Mouse (Mus musculus): ENCODE results near the gene Abcg2. TPM values are rescaled to one million over a fixed set of nuclear protein-coding genes. Genes with fewer than 3 reads are reported as not detected.

The Abcg2 gene
- polyA plus RNA-seq, 1 experiment from 2014 or later = 59.7 TPM

DNA sequence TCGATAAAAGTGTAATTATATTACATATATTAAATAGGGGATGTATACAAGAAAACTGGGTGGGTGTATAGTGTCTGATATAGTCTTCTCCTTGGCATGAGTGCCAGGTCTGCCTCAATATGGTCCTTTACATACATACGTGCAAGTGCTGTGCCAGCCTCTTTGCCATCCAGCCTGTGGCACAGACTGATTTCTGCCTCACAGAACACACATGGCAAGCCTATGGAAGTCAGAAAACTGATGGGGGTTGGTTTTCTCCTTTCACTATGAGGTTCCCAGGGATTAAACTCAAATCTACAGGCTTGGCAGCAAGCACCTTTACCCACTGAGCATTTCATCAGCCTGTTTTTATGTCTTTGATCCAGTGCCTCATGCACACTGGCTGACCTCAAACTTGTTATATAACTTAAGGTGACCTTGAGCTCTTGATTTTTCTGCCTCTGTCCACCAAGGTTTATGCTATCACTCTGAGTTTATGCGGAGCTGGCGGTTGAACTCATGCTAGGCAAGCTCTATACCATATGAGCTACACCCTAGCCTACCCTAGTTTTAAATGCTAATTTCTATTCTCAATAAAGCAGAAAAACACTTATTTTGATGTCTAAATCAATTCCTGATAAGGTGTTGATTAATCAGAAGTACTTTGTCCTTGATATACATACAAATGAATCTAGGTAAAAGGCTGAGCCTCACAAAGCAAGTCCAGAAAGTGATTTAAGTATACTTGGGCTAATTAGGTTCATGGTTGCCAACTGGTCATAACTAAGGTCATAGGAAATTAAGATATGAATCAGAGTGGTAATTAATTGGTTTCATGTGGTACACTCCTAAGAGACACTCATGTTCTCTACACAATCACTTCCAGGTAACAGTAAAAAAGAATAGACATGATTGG is 26.7 kb downstream of the Abcg2 start:
- Histone ChIP-seq H3K27ac (replicated peaks; ENCODE audit: low read depth, low read length) (no peak overlapping the region), H3K4me1 (ENCODE audit: control insufficient read depth, insufficient read depth, low read length) (no peaks in the 10 kb centered on the region), H3K4me3 (ENCODE audit: low read depth, low read length) (no peak overlapping the region), H3K4me2 (ENCODE audit: low read depth, low read length) (no peak overlapping the region), H3K36me3 (replicated peaks; ENCODE audit: control insufficient read depth, insufficient read depth, low read depth, low read length) (no peaks in the 10 kb centered on the region), H3K9me3 (replicated peaks; ENCODE audit: control insufficient read depth, low read length) (peaks cover 2% of the 10 kb centered on the region; the same call in 1 of the 2 replicates), H3K27me3 (ENCODE audit: control insufficient read depth, insufficient read depth, low read length) (no peaks in the 10 kb centered on the region), H3K9ac (replicated peaks; ENCODE audit: low read length) (no peak overlapping the region)
- DNase-seq (ENCODE audit: low spot score) (no peak), ATAC-seq (replicated peaks; ENCODE audit: insufficient number of reproducible peaks, low FRiP score, low TSS enrichment, low read depth) (peak; percentile 88)
- whole genome bisulfite sequencing = 63% methylated on average over 4 of the region's 4 CpGs

DNA sequence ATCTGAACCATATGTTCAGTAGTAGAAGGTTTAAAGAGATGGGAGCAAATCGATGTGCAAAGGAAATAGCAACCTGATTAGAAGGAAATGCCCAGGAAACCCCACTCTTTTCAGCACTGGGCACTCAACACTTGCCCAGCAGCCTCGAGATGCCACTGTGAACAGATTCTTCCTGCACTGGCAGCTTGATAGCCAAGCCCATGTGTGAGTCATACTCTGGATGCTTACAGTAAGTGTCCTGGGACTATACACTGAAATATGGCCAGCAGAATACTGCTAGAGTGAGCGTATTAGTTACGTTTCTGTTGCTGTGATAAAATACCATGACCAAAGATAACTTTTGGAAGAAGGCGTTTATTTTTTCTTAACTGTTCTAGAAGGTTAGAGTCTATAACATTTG is 39.8 kb downstream of the Abcg2 start:
- H3K27me3 ChIP-seq (ENCODE audit: control insufficient read depth, insufficient read depth, low read length) = no peaks in the 10 kb centered on the region
- no peak overlapping the region for H3K27ac ChIP-seq (replicated peaks; ENCODE audit: low read depth, low read length)
- no peaks in the 10 kb centered on the region for H3K4me1 ChIP-seq (ENCODE audit: control insufficient read depth, insufficient read depth, low read length)
- no peak overlapping the region for H3K4me2 ChIP-seq (ENCODE audit: low read depth, low read length)
- no peaks in the 10 kb centered on the region for H3K36me3 ChIP-seq (replicated peaks; ENCODE audit: control insufficient read depth, insufficient read depth, low read depth, low read length)
- no peak for DNase-seq (ENCODE audit: low spot score)
- H3K9me3 ChIP-seq (replicated peaks; ENCODE audit: control insufficient read depth, low read length) = no peaks in the 10 kb centered on the region
- WGBS = 86% methylated on average over 5 of the region's 5 CpGs
- H3K9ac ChIP-seq (replicated peaks; ENCODE audit: low read length) = no peak overlapping the region
- no peak for ATAC-seq (replicated peaks; ENCODE audit: insufficient number of reproducible peaks, low FRiP score, low TSS enrichment, low read depth)
- H3K4me3 ChIP-seq (ENCODE audit: low read depth, low read length) = no peak overlapping the region

DNA sequence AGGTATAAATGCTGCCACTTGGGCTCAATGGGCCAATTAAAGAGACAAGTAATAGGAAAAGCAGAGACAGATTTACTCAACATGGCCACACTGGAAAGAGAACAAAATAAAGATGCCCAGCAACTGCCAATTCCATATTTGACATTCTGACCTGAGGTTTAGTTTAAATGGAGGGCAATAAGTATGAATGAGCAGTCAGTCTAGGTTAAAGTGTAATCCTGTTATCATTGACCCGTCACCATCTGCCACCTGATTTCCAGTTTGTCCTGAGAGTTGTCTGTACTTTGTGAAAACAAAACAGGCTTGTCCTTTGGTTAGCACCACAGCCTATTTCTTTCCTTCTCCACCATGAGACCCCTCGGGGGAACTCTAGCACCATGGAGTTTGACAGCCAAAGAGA is 44.9 kb downstream of the Abcg2 start:
- WGBS = 83% methylated on average over 2 of the region's 2 CpGs
- H3K4me2 ChIP-seq (ENCODE audit: low read depth, low read length) = no peak overlapping the region
- no peak overlapping the region for H3K27ac ChIP-seq (replicated peaks; ENCODE audit: low read depth, low read length)
- no peaks in the 10 kb centered on the region for H3K4me1 ChIP-seq (ENCODE audit: control insufficient read depth, insufficient read depth, low read length)
- no peak overlapping the region for H3K4me3 ChIP-seq (ENCODE audit: low read depth, low read length)
- no peaks in the 10 kb centered on the region for H3K9me3 ChIP-seq (replicated peaks; ENCODE audit: control insufficient read depth, low read length)
- no peaks in the 10 kb centered on the region for H3K36me3 ChIP-seq (replicated peaks; ENCODE audit: control insufficient read depth, insufficient read depth, low read depth, low read length)
- no peaks in the 10 kb centered on the region for H3K27me3 ChIP-seq (ENCODE audit: control insufficient read depth, insufficient read depth, low read length)
- DNase-seq (ENCODE audit: low spot score) (no peak), ATAC-seq (replicated peaks; ENCODE audit: insufficient number of reproducible peaks, low FRiP score, low TSS enrichment, low read depth) (no peak)
- H3K9ac ChIP-seq (replicated peaks; ENCODE audit: low read length) = no peak overlapping the region

DNA sequence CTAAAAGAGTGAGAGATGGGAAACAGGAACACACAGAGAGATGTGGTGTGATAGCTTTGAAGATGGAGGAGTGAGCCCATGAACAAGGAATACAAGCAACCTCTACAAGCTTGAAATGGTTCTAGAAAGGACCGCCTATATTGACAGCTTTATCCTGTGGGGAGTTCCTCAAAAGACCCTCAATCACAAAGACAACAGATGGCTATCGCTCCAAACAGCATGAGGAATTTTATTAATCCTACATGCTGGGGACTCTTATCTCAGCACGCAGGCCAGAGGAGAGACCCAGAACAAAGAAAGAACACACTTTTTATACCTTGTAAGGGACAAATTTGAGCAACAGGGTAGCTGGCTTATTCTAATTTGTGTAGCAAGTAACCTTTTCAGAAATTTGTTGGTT is 48.1 kb downstream of the Abcg2 start:
- H3K9ac ChIP-seq (replicated peaks; ENCODE audit: low read length) = no peak overlapping the region
- H3K9me3 ChIP-seq (replicated peaks; ENCODE audit: control insufficient read depth, low read length) = no peaks in the 10 kb centered on the region
- ATAC-seq (replicated peaks; ENCODE audit: insufficient number of reproducible peaks, low FRiP score, low TSS enrichment, low read depth) (no peak), DNase-seq (ENCODE audit: low spot score) (no peak)
- no peak overlapping the region for H3K27ac ChIP-seq (replicated peaks; ENCODE audit: low read depth, low read length)
- H3K4me1 ChIP-seq (ENCODE audit: control insufficient read depth, insufficient read depth, low read length) = no peaks in the 10 kb centered on the region
- no peaks in the 10 kb centered on the region for H3K36me3 ChIP-seq (replicated peaks; ENCODE audit: control insufficient read depth, insufficient read depth, low read depth, low read length)
- no peak overlapping the region for H3K4me3 ChIP-seq (ENCODE audit: low read depth, low read length)
- H3K4me2 ChIP-seq (ENCODE audit: low read depth, low read length) = no peak overlapping the region
- no peaks in the 10 kb centered on the region for H3K27me3 ChIP-seq (ENCODE audit: control insufficient read depth, insufficient read depth, low read length)
- WGBS = 81% methylated on average over 3 of the region's 3 CpGs

DNA sequence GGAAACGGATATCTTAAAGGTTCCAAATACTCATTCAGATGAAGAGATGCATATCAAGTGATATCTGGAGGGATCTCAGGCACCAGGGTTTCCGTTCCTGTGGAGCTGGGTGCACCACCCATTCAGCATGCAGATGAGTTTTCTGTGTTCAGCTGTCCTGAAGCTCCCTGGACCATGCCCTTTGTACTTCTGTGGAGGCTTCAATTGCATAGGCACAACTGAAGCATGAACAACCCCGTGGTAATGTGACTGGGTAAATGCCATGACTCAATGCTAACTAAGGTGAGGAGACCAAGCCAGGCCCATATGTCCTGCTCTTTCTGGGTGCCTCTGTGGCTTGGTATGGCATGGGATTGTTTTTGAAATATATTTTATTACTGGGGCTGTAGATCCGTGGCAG is 49.4 kb downstream of the Abcg2 start:
- H3K27ac ChIP-seq (replicated peaks; ENCODE audit: low read depth, low read length) = no peak overlapping the region
- 85% methylated on average over 4 of the region's 4 CpGs for WGBS
- DNase-seq (ENCODE audit: low spot score) = no peak
- H3K4me2 ChIP-seq (ENCODE audit: low read depth, low read length) = no peak overlapping the region
- H3K4me3 ChIP-seq (ENCODE audit: low read depth, low read length) = no peak overlapping the region
- no peaks in the 10 kb centered on the region for H3K4me1 ChIP-seq (ENCODE audit: control insufficient read depth, insufficient read depth, low read length)
- no peak overlapping the region for H3K9ac ChIP-seq (replicated peaks; ENCODE audit: low read length)
- no peaks in the 10 kb centered on the region for H3K36me3 ChIP-seq (replicated peaks; ENCODE audit: control insufficient read depth, insufficient read depth, low read depth, low read length)
- H3K9me3 ChIP-seq (replicated peaks; ENCODE audit: control insufficient read depth, low read length) = no peaks in the 10 kb centered on the region
- ATAC-seq (replicated peaks; ENCODE audit: insufficient number of reproducible peaks, low FRiP score, low TSS enrichment, low read depth) = no peak
- H3K27me3 ChIP-seq (ENCODE audit: control insufficient read depth, insufficient read depth, low read length) = no peaks in the 10 kb centered on the region

DNA sequence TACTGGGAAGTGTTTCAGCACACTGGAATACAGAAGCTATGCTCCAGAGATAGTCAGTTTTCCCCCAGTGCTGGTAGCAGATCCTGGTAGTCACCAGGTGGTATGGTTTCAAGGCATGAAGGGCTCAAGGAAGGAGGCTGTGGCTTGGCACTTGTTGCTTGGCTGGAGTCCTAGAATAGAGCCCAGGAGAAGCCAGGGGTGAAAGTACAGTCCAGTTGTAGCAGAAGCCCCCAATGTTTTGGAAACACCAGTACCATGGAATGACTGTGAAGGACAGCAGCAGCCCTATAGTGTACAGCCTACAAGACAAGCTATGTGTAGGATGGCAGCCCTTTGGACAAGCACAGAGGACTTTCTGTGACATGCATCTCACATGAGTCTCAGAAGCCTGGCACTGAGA is 54.2 kb downstream of the Abcg2 start:
- Histone ChIP-seq H3K4me1 (ENCODE audit: control insufficient read depth, insufficient read depth, low read length) (no peaks in the 10 kb centered on the region), H3K36me3 (replicated peaks; ENCODE audit: control insufficient read depth, insufficient read depth, low read depth, low read length) (no peaks in the 10 kb centered on the region), H3K9me3 (replicated peaks; ENCODE audit: control insufficient read depth, low read length) (no peaks in the 10 kb centered on the region), H3K4me2 (ENCODE audit: low read depth, low read length) (no peak overlapping the region), H3K9ac (replicated peaks; ENCODE audit: low read length) (no peak overlapping the region), H3K27me3 (ENCODE audit: control insufficient read depth, insufficient read depth, low read length) (no peaks in the 10 kb centered on the region), H3K4me3 (ENCODE audit: low read depth, low read length) (no peak overlapping the region), H3K27ac (replicated peaks; ENCODE audit: low read depth, low read length) (no peak overlapping the region)
- DNase-seq (ENCODE audit: low spot score) (no peak), ATAC-seq (replicated peaks; ENCODE audit: insufficient number of reproducible peaks, low FRiP score, low TSS enrichment, low read depth) (no peak)

DNA sequence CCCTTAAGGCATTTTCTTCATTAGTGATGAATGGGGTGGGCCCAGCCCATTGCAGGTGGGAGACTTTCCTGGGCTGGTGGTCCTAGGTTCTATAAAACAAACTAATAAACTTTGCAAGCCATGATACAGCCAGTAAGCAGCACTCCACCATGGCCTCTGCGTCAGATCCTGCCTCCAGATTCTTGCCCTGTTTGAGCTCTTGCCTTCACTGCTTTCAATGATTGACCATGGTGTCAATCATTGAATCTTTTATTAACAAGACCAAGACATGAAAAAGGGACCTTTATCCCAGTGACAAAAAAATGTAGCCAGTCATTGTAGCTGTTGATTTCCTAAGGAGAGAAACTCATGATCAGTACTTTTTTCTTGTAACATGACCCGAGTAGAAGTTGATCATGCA is 55.1 kb downstream of the Abcg2 start:
- Histone ChIP-seq H3K9me3 (replicated peaks; ENCODE audit: control insufficient read depth, low read length) (no peaks in the 10 kb centered on the region), H3K27me3 (ENCODE audit: control insufficient read depth, insufficient read depth, low read length) (no peaks in the 10 kb centered on the region), H3K4me2 (ENCODE audit: low read depth, low read length) (no peak overlapping the region), H3K27ac (replicated peaks; ENCODE audit: low read depth, low read length) (no peak overlapping the region), H3K9ac (replicated peaks; ENCODE audit: low read length) (no peak overlapping the region), H3K4me1 (ENCODE audit: control insufficient read depth, insufficient read depth, low read length) (no peaks in the 10 kb centered on the region), H3K36me3 (replicated peaks; ENCODE audit: control insufficient read depth, insufficient read depth, low read depth, low read length) (no peaks in the 10 kb centered on the region), H3K4me3 (ENCODE audit: low read depth, low read length) (no peak overlapping the region)
- DNase-seq (ENCODE audit: low spot score) (no peak), ATAC-seq (replicated peaks; ENCODE audit: insufficient number of reproducible peaks, low FRiP score, low TSS enrichment, low read depth) (no peak)
- 85% methylated on average over 2 of the region's 2 CpGs for WGBS

DNA sequence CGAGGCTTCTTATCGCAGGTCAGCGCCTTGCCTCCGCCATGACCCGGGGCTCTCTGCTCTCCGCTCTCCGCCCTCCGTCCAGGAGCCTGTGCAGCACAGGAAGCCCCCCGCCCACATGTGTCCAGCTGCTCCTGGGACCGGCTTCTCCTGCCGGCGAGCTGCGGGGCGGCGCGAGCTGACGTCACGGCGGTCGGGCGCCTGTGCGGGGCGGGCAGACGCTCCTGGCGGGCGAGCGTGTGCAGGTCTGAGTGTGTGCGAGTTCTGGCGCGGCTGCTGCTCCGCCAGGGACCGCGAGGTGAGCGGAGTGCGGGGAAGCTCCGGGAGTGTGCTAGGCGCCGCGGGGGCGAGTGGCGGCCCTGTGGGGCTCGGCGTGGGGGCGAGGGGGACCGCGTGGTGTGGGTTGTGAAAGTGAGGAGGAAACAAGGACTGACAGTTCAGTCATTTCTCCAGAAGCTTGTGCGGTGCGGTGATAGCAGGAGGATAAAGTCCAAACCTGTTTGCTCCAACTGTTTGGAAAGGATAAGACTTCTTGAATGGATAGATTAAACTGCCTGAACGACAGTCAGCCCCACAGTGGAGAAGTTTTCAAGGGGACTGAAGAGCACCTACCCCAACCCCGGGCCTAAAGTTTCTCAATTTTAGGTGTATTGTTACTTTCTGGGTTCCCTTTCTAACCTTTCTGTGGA is 56.2 kb downstream of the Abcg2 start:
- ATAC-seq (replicated peaks; ENCODE audit: insufficient number of reproducible peaks, low FRiP score, low TSS enrichment, low read depth) (peak; percentile 99), DNase-seq (ENCODE audit: low spot score) (peak; percentile 87)
- Histone ChIP-seq H3K4me3 (ENCODE audit: low read depth, low read length) (peak overlapping the region; percentile 60), H3K36me3 (replicated peaks; ENCODE audit: control insufficient read depth, insufficient read depth, low read depth, low read length) (no peaks in the 10 kb centered on the region), H3K9me3 (replicated peaks; ENCODE audit: control insufficient read depth, low read length) (no peaks in the 10 kb centered on the region), H3K9ac (replicated peaks; ENCODE audit: low read length) (peak overlapping the region; percentile 78), H3K4me2 (ENCODE audit: low read depth, low read length) (peak overlapping the region; percentile 68), H3K4me1 (ENCODE audit: control insufficient read depth, insufficient read depth, low read length) (no peaks in the 10 kb centered on the region), H3K27ac (replicated peaks; ENCODE audit: low read depth, low read length) (no peak overlapping the region), H3K27me3 (ENCODE audit: control insufficient read depth, insufficient read depth, low read length) (no peaks in the 10 kb centered on the region)
- WGBS = under 1% methylated on average over 50 of the region's 50 CpGs
